Mouse (Mus musculus) heart, postnatal 4 days (tissue): Measurements from ENCODE around the gene Cdk4. TPM values are rescaled to one million over a fixed set of nuclear protein-coding genes. Genes with fewer than 3 reads are reported as not detected.

Experiments
- DNase-seq: peaks from one replicate; pipeline ENCODE4 v3.0.0; 2021
- total RNA-seq, 2 experiments: library from RNA; stranded (reverse); gene quantifications; 2 replicates each; pipeline ENCODE4 v1.2.3; 2021

The Cdk4 gene
- 100 to 1,000 TPM; 289 to 314 TPM for total RNA-seq

DNA sequence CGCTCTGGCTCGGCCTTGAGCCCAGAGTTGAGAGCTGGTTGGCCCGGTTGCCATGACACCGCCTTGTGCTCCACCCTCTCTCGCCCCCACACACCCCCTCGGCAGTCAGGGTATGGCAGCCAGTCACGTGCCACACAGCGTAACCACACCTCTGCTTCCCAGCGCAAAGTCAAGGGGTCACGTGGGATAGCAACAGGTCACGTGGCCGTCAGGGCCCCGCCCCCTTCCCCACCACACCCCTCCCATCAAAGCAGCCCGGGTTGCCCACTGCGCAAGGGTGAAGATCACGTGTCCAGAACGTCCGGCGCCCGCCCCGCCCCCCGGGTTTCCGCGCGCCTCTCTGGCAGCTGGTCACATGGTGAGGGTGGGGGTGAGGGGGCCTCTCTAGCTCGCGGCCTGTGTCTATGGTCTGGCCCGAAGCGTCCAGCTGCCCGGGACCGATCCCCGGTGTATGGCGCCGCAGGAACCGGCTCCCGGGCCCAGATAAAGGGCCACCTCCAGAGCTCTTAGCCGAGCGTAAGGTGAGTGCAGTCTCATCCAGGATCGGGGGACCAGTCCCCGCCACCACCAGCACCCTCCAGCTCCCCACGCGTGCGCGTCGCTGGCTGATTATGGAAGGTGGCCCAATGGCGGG lies at the start of gene Cdk4:
Gene Cdk4, plus strand, starts transcription at position 296 of the 634 bp plus-strand sequence.
- DNase-seq = peak; percentile 99

GRCm38 (mm10) chr10:127016488-127016887 lies 46.8 kb upstream of the Cdk4 start:
- peak; percentile 49 for DNase-seq

- DNase-seq = no peak
Observed at GRCm38 (mm10) chr10:127017071-127017470, 46.3 kb upstream of the Cdk4 start.

- no peak for DNase-seq
Observed at GRCm38 (mm10) chr10:127018422-127018821, 44.9 kb upstream of the Cdk4 start.

- peak; percentile 96 for DNase-seq
Observed at GRCm38 (mm10) chr10:127030336-127031296, 32.7 kb upstream of the Cdk4 start, which contains the start of gene Tsfm. Gene Tsfm, minus strand, starts transcription at chr10:127030840.

- no peak for DNase-seq
Observed at GRCm38 (mm10) chr10:127033301-127033741, 30.0 kb upstream of the Cdk4 start.

- DNase-seq = no peak
Observed at GRCm38 (mm10) chr10:127036273-127036672, 27.1 kb upstream of the Cdk4 start.

GRCm38 (mm10) chr10:127037641-127038040 lies 25.7 kb upstream of the Cdk4 start:
- DNase-seq = no peak

- no peak for DNase-seq
Observed at GRCm38 (mm10) chr10:127040569-127041214, 22.6 kb upstream of the Cdk4 start.

DNA sequence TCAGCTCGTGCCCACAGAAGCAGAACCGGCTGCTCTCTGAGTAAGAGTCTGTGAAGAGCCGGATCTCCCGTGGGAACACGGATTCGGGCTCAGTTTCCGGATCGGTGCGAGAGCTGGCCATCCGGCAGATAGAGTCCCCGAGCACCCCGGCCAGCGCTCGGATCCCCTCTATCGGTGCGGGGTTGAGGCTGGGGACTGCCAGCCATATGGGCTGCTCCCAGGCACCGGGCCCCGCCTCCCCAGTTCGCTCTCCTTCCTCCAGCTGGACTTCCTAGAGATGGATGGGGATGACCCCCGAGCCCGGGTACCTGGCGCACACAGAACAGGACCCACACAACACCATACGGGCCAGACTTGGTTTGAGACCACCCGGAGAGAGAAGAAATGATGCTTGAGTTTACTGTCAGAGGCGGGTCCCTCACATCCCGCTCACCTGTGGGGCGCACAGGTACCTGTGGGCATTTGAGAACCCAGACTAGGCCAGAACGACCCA lies 22.0 kb upstream of the Cdk4 start, which contains the start of the genes Mettl1 and Eef1akmt3:
Gene Mettl1, plus strand, starts transcription at position 141 of the 493 bp plus-strand sequence.
Gene Eef1akmt3, minus strand, starts transcription at position 240 of the 493 bp plus-strand sequence.
- DNase-seq = peak; percentile 36

DNA sequence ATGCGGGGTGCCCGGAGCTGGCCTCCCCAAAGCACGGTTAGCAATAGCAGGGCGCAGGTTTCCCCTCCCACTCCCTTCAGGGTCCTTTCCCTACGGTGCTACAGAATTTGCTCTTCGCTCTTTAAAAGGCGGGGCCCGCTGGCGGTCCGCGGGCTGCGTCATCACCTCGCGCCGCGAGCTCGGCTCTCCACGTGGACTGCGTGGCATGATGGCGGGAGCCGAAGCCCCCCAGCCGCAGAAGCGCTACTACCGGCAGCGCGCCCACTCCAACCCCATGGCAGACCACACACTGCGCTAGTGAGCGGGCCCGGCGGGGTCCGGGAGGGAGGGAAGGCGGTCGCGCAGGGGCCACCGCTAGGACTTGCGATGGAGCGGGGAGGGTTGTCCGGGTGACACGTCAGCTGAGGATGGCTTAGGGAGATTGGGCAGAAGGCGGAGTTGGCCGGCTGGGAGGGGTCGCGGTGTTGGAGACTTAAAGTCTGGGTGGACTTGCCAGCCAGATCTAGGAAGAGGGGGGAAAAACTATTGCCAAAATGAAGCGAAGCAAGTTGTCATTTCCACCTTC lies 21.5 kb upstream of the Cdk4 start:
- DNase-seq = peak; percentile 91

- no peak for DNase-seq
Observed at GRCm38 (mm10) chr10:127042468-127043115, 20.7 kb upstream of the Cdk4 start.

DNA sequence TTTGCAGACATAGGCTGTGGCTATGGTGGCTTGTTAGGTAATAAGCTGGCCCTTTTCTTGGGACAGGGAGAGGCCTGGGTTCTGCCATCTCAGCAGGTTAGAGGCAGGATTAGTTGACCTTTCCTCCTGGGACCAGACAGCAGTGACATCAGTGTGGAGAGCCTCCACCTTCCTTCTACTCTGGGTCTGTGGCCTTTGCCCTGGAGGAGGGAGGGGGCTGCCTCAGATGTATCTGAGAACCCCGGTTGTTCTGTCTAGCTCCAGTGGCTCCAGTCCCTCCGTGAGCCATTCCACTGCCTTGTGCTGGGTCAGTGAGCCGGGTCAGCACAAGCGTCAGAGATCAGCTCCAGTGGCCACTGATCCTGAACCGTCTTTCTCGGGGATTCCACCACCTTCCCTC lies 20.1 kb upstream of the Cdk4 start:
- DNase-seq = no peak

DNA sequence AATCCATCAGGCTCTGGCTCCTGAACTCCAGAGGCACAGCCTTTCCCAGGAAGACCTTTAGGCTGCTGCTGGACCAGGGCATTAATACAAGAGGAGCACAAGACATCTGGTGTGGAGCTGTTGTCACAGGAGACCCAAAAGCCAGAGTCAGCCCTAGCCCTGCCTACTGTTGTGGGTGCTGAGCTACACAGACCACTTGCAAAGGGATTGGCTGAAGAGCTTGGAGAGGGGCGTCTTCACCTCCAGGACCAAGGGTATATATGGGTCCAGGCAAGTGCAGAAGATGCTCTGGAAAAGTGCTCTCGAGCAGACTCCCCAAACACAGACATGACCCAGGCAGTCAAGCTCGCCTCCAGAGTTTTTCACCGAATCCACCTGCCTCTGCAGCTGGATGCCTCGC lies 15.4 kb upstream of the Cdk4 start, which contains the start of gene Cyp27b1:
Gene Cyp27b1, plus strand, starts transcription at position 297 of the 400 bp plus-strand sequence.
- DNase-seq = no peak

DNA sequence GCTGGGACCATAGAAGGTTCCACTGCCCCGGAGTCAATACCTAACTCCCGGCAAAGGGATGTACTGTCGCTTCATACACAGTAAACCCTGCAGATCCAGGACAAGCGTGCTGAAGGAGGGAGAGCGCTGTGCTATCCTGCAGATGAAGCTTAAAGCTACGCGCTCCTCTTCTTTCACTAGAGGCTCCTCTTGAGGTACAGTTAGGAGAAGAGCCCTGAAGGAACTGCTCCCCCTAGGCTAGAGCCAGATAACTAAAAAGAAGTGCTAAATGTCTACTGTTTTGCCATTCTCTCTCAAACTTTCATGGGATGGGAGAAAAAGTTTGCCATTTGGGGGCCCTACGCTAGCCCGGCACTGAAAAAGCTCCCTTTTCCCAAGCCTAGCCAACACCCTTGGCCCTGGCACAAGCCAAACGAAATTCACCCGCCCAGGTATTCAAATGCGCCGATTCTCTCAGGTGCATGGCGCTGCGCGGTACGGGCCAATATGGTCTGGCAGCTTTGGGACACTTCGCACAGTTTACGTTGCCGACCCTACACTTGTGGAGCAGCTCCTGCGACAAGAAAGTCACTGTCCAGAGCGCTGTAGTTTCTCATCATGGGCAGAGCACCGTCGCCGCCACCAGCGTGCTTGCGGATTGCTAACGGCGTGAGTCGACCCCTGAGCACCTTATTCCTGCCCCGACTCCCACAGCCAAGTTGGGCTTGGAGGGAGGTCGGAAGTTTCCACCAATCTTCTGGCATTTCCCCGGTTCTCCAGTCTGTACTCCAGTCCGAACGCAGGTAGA lies 14.5 kb upstream of the Cdk4 start:
- no peak for DNase-seq

DNA sequence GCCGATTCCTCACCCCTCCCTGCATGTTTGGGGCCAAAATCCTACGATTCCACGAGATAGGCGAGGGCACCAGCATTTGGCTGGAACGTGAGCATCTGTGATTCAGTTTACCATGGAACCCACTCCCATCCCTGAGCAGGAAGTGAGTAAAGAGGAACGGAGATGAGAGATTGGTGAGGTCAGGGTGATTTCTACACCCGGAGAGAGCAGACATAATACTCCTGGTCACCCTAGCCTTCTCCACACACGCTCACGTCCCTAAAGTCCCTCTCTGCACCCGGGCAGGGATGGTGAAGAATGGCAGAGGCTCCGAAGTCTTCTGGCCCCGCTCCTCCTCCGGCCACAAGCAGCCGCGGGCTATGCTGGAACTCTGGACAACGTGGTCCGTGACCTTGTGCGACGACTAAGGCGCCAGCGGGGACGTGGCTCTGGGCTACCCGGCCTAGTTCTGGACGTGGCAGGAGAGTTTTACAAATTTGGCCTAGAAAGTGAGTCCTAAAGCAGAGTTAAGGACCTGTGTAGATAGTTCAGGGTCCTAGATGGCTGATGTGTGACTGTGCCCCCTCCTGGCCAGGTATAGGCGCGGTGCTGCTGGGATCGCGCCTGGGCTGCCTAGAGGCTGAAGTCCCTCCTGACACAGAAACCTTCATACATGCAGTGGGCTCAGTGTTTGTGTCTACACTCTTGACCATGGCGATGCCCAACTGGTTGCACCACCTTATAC lies 13.8 kb upstream of the Cdk4 start:
- no peak for DNase-seq

DNA sequence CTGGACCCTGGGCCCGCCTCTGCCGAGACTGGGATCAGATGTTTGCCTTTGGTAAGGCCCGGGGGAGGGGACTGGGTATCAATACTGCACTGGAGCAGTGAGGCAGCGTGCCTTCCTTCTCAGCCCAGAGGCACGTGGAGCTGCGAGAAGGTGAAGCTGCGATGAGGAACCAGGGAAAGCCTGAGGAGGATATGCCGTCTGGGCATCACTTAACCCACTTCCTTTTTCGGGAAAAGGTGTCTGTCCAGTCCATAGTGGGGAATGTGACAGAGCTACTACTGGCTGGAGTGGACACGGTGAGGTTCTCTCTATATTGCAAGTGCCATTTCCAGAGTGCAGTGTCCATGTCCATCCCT lies 13.2 kb upstream of the Cdk4 start:
- no peak for DNase-seq

DNA sequence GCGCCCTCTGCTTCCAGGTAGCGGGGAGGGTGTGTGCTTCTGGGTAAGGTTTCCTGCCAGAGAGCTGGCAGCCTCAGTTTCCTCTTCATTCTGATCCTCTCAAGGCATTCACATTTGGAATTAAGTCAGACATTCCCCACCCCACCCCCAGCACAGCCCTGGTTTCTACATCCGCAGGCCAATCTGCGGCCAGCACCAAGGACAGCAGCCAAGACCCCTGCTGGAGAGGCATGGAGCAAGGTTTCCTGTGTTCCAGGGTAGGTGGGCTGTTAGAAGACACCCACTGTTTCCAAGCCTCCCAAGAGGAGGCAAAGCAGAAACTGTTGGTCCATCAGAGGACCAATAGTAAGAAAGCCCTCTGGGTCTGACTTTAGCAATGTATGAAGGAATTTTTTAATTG lies 8.7 kb upstream of the Cdk4 start:
- peak; percentile 42 for DNase-seq

- DNase-seq = no peak
Observed at GRCm38 (mm10) chr10:127055406-127055805, 7.9 kb upstream of the Cdk4 start.

GRCm38 (mm10) chr10:127056490-127056889 lies 6.8 kb upstream of the Cdk4 start:
- DNase-seq = no peak
